13 mouse cellular contexts compared by ENCODE assay signal in the genomic region with DNA sequence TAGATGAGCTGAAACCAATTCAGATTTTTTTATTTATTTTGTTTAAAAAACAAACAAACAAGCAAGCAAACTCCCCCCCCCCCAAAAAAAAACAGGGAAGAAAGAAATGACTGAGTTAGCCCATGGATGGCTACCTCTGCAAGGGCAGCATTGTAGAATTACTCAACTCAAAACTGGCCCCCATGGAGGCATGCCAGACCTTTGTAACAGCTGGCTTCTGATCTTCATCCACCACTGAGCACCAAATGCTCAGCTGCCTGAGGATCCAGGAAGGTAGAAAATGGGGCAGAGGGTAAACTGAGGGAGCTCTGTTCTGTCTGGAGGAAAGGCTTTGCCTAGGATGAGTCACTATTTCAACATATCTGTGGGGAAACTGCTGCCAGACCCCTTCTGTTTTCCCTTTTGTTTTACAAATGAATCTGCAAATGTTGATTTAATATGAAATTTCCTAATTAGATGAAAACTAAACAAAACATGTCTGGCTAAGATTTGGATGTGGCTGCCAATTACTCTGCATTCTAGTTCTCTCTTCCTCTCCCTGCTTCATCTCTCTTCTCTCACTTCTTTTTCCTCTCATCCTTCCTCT.
DNase-seq lines count a peak whose midpoint lies in the region.
"Had no signal": no experiment of that assay in that cellular context is flagged by ENCODE, and none has a peak within 500 bp of the region (broad histone marks: within the 10 kb centered on the region; RNA-seq: fewer than 3 reads in every experiment).

No protein-coding gene starts in this region.

- peak; percentile 12 for DNase-seq in adrenal gland, adult 8-10 months
- no peak for DNase-seq in adrenal gland, adult 18-20 months (ENCODE audit: low spot score in 2 of 2)
- peak; percentile 13 for DNase-seq in left cerebral cortex, postnatal 4 days
- DNase-seq in left cerebral cortex, postnatal 25 days (ENCODE audit: low spot score in 2 of 2) = no peak
- DNase-seq in adrenal gland, postnatal 14 days = peak; percentile 50
- no peak for DNase-seq in frontal cortex, postnatal 10 days (ENCODE audit: low spot score in 2 of 2)
- DNase-seq in lung, postnatal 36 days = no peak
- DNase-seq: cerebellum, adult 9-10 months; gastrocnemius, postnatal 14 days; heart, postnatal 10 days; layer of hippocampus, postnatal 36 days; thymus, adult 18-20 months; thymus, postnatal 4 days had no signal

- intact Hi-C loops in left cerebral cortex, postnatal 4 days (cut with DNase I) = no loop called here
- intact Hi-C loops in left cerebral cortex, postnatal 25 days (cut with DNase I) = no loop called here

Comparison
In these comparisons a context has a peak if more than half of its experiments do, and no peak if none do; other contexts are left out.
1. DNase-seq: peak in adrenal gland, adult 8-10 months (single experiment), left cerebral cortex, postnatal 4 days (single experiment) and adrenal gland, postnatal 14 days (single experiment); none in adrenal gland, adult 18-20 months (0 of 2), left cerebral cortex, postnatal 25 days (0 of 2), frontal cortex, postnatal 10 days (0 of 2) and lung, postnatal 36 days (single experiment).